In the genomic region with DNA sequence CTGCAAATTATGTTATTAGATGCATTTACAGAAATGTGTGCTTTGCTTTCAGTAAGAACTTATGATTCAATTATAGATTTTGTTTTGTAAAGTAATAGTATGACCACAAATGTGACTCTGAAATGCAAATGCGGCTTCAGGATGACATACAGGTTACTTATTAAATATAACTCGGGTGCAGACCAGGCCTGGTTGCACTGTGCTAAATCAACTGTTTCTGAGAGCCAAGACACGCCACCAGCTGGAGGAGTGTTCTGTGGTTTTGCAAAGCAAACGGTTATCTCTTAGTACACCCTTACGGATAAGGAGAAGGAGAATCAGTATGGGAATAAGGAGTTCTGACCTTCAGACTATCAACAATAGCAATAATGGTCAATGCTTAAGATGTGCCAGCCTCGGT, we compare ENCODE assay signal across 40 mouse cellular contexts. TPM values are rescaled to one million over a fixed set of nuclear protein-coding genes. Genes with fewer than 3 reads are reported as not detected.
"Had no signal": no experiment of that assay in that cellular context is flagged by ENCODE, and none has a peak within 500 bp of the region (broad histone marks: within the 10 kb centered on the region; RNA-seq: fewer than 3 reads in every experiment).

No protein-coding gene starts in this region.

- H3K9ac ChIP-seq: heart, embryonic 13.5 days; heart, embryonic 15.5 days; hindbrain, embryonic 13.5 days; hindbrain, embryonic 15.5 days; limb, embryonic 12.5 days; liver, embryonic 14.5 days had no signal

- ATAC-seq: forebrain, embryonic 16.5 days; hindbrain, postnatal 0 days; intestine, embryonic 16.5 days had no signal

- H3K27ac ChIP-seq: gastrocnemius, adult 2 months; heart, adult 2 months; heart, embryonic 13.5 days; heart, embryonic 15.5 days; hindbrain, embryonic 13.5 days; hindbrain, embryonic 15.5 days; hindbrain, postnatal 0 days; limb, embryonic 10.5 days; limb, embryonic 12.5 days; liver, embryonic 14.5 days had no signal

- H3K36me3 ChIP-seq: heart, embryonic 13.5 days; heart, embryonic 15.5 days; hindbrain, embryonic 13.5 days; hindbrain, embryonic 15.5 days; limb, embryonic 10.5 days; limb, embryonic 12.5 days had no signal

- DNase-seq: gastrocnemius, adult 2 months; gastrocnemius, postnatal 10 days; gastrocnemius, postnatal 25 days; heart, adult 11 months; heart, adult 2 months; heart, postnatal 14 days; heart, postnatal 36 days; kidney, adult 11 months; kidney, postnatal 25 days; layer of hippocampus, adult 9-11 months; layer of hippocampus, postnatal 36 days; lung, adult 2 months had no signal

- H3K4me2 ChIP-seq: heart, embryonic 11.5 days; heart, embryonic 13.5 days; heart, embryonic 15.5 days; hindbrain, embryonic 13.5 days; hindbrain, embryonic 15.5 days; limb, embryonic 12.5 days had no signal

- H3K27me3 ChIP-seq: heart, embryonic 13.5 days; heart, embryonic 15.5 days; hindbrain, embryonic 13.5 days; hindbrain, embryonic 15.5 days; limb, embryonic 12.5 days had no signal

- H3K4me3 ChIP-seq: gastrocnemius, adult 2 months; heart, adult 2 months; heart, embryonic 13.5 days; heart, embryonic 15.5 days; hindbrain, embryonic 13.5 days; hindbrain, embryonic 15.5 days; limb, embryonic 10.5 days; limb, embryonic 12.5 days had no signal

- H3K9me3 ChIP-seq: heart, embryonic 13.5 days; heart, embryonic 15.5 days; hindbrain, embryonic 15.5 days; limb, embryonic 10.5 days had no signal

RNA-seq across cellular contexts. Expression of a gene that starts 4.5 kb away (rescaled TPM):
- total RNA-seq: gastrocnemius, postnatal 25 days had no signal

RNA-seq across cellular contexts. Expression of a gene that starts 58.1 kb away (rescaled TPM):
- total RNA-seq: gastrocnemius, adult 2 months; gastrocnemius, postnatal 10 days; gastrocnemius, postnatal 25 days; heart, adult 2 months; heart, postnatal 14 days; heart, postnatal 36 days; hematopoietic stem cell, adult 5-6 weeks; hindbrain, postnatal 0 days; layer of hippocampus, adult 18-20 months; layer of hippocampus, adult 8-10 months; layer of hippocampus, postnatal 14 days; layer of hippocampus, postnatal 36 days; left cerebral cortex, adult 18-20 months; left cerebral cortex, adult 8-10 months; left cerebral cortex, postnatal 10 days; left cerebral cortex, postnatal 25 days had no signal
- polyA plus RNA-seq: forebrain, embryonic 16.5 days; frontal cortex, adult 2 months; gonadal fat pad, adult 2 months; heart, adult 2 months; heart, embryonic 11.5 days; heart, embryonic 13.5 days; heart, embryonic 15.5 days; heart, postnatal 0 days; hindbrain, embryonic 11.5 days; hindbrain, embryonic 13.5 days; hindbrain, embryonic 15.5 days; hindbrain, postnatal 0 days; intestine, embryonic 14.5 days; intestine, embryonic 16.5 days; kidney, embryonic 14.5 days; kidney, embryonic 16.5 days; large intestine, adult 2 months; limb, embryonic 10.5 days; limb, embryonic 12.5 days; limb, embryonic 14.5 days; liver, embryonic 14.5 days; lung, adult 2 months had no signal
